ENCODE assay signal across 27 mouse cellular contexts in the genomic region with DNA sequence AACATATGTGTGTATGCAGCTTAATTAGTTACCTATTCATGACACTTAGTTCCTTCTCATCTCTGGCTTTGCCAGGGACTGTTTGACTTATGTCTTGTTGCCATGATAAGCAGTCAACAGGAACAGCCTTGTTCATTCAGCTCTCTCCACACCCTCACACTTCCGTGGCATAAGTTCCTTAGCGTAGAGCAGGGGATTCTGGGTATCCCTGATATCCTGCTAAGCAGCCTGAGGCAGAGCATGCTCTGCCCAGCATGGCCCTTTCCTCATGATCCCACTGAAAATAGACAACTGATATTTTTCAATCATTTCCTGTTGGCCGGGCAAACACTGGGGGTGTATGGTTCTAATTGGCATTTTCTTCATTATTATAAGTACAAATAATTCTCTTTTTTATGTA. TPM values are rescaled to one million over a fixed set of nuclear protein-coding genes. Genes with fewer than 3 reads are reported as not detected.
"Had no signal": no experiment of that assay in that cellular context is flagged by ENCODE, and none has a peak within 500 bp of the region (broad histone marks: within the 10 kb centered on the region; RNA-seq: fewer than 3 reads in every experiment).

No protein-coding gene starts in this region.

- H3K27me3 ChIP-seq: lung, embryonic 15.5 days; megakaryocyte, embryonic 14.5 days; midbrain, embryonic 12.5 days; neural tube, embryonic 12.5 days had no signal

- H3K4me2 ChIP-seq: lung, embryonic 15.5 days; midbrain, embryonic 12.5 days; neural tube, embryonic 12.5 days had no signal

- H3K9ac ChIP-seq: lung, embryonic 15.5 days; midbrain, embryonic 12.5 days; neural tube, embryonic 12.5 days had no signal

- H3K9me3 ChIP-seq: lung, embryonic 15.5 days; midbrain, embryonic 12.5 days; neural tube, embryonic 12.5 days had no signal

- ATAC-seq: lung, postnatal 0 days; midbrain, embryonic 16.5 days had no signal

- H3K27ac ChIP-seq: lung, embryonic 15.5 days; macrophage; midbrain, embryonic 12.5 days; neural tube, embryonic 12.5 days had no signal

- H3K36me3 ChIP-seq: lung, embryonic 15.5 days; midbrain, embryonic 12.5 days; neural tube, embryonic 12.5 days had no signal

- H3K4me3 ChIP-seq: lung, embryonic 15.5 days; megakaryocyte, embryonic 14.5 days; midbrain, embryonic 12.5 days; myocyte; neural tube, embryonic 12.5 days had no signal

- DNase-seq: lung, adult 2 months; lung, postnatal 14 days; lung, postnatal 36 days; midbrain, embryonic 14.5 days; retina, postnatal 1 day; right cerebral cortex, adult 18-20 months; right cerebral cortex, postnatal 25 days; right cerebral cortex, postnatal 4 days; spleen, adult 18-20 months; thymus, adult 2 months; thymus, postnatal 25 days; thymus, postnatal 4 days had no signal

- H3K4me1 ChIP-seq: megakaryocyte, embryonic 14.5 days; midbrain, embryonic 12.5 days had no signal

RNA-seq across cellular contexts. Expression of gene Anks4b, which starts 4.0 kb away (rescaled TPM):
- total RNA-seq: megakaryocyte progenitor cell, adult 5-6 weeks had no signal
- polyA plus RNA-seq: lung, adult 2 months; lung, embryonic 15.5 days; lung, postnatal 0 days; macrophage; midbrain, embryonic 12.5 days; midbrain, embryonic 14.5 days; midbrain, embryonic 16.5 days; myocyte; neural tube, embryonic 14.5 days; stomach, embryonic 14.5 days; urinary bladder, adult 2 months had no signal

RNA-seq across cellular contexts. Expression of gene Crym, which starts 24.3 kb away (rescaled TPM):
- total RNA-seq: megakaryocyte progenitor cell, adult 5-6 weeks had no signal
- polyA plus RNA-seq: macrophage had no signal

RNA-seq across cellular contexts. Expression of gene Abca14, which starts 26.1 kb away (rescaled TPM):
- total RNA-seq: megakaryocyte progenitor cell, adult 5-6 weeks had no signal
- polyA plus RNA-seq: lung, embryonic 15.5 days; macrophage; midbrain, embryonic 12.5 days; midbrain, embryonic 14.5 days; midbrain, embryonic 16.5 days; myocyte; neural tube, embryonic 12.5 days; neural tube, embryonic 14.5 days; stomach, embryonic 14.5 days; stomach, embryonic 16.5 days; thymus, adult 2 months had no signal

RNA-seq across cellular contexts. Expression of gene Zp2, which starts 32.5 kb away (rescaled TPM):
- total RNA-seq: megakaryocyte progenitor cell, adult 5-6 weeks had no signal
- polyA plus RNA-seq: liver, embryonic 16.5 days; lung, embryonic 15.5 days; lung, postnatal 0 days; macrophage; midbrain, embryonic 12.5 days; midbrain, embryonic 14.5 days; midbrain, embryonic 16.5 days; neural tube, embryonic 12.5 days; neural tube, embryonic 14.5 days; stomach, embryonic 14.5 days; testis, adult 2 months; urinary bladder, adult 2 months had no signal
